Mouse (Mus musculus) spleen, adult 2 months (tissue): ENCODE data around the gene Zbtb25. TPM values are rescaled to one million over a fixed set of nuclear protein-coding genes. Genes with fewer than 3 reads are reported as not detected.
A peak's percentile ranks its signal among the peaks of the same experiment; 100 is the strongest.

Experiments
- DNase-seq, 2 experiments: peaks; one replicate each; pipeline versions ENCODE4 v3.0.0 to v3.0.0-alpha.2; 2012 to 2021; ENCODE audit warnings: low spot score in 2 of 2, low read depth in 1 of 2
- H3K27ac ChIP-seq: fragments of 200-500 bp; 2 replicates; pipeline ENCODE4 v1.5.1; 2012; ENCODE audit warnings: low read length, inconsistent platforms; ENCODE audit not compliant: insufficient read depth
- H3K27me3 ChIP-seq: fragments of 200-500 bp; 2 replicates; pipeline ENCODE4 v1.6.1; 2012; ENCODE audit warnings: mild to moderate bottlenecking, moderate library complexity, low read length, inconsistent platforms; ENCODE audit not compliant: control insufficient read depth, insufficient read depth
- H3K36me3 ChIP-seq: fragments of 200-500 bp; 2 replicates; pipeline ENCODE4 v1.6.1; 2012; ENCODE audit warnings: mild to moderate bottlenecking, low read length, inconsistent platforms; ENCODE audit not compliant: control insufficient read depth, insufficient read depth
- H3K4me1 ChIP-seq: fragments of 200-500 bp; 2 replicates; pipeline ENCODE4 v1.6.1; 2011; ENCODE audit warnings: inconsistent platforms; ENCODE audit not compliant: control insufficient read depth, insufficient read depth, insufficient read length
- H3K4me3 ChIP-seq: fragments of 200-500 bp; 2 replicates; pipeline ENCODE4 v1.5.1; 2011; ENCODE audit warnings: mild to moderate bottlenecking, inconsistent platforms; ENCODE audit not compliant: insufficient read depth, insufficient read length; ENCODE audit errors: extremely low read depth
- CTCF ChIP-seq: fragments of 200-500 bp; IDR thresholded peaks from 2 replicates; pipeline ENCODE4 v1.5.1; 2011; ENCODE audit warnings: mild to moderate bottlenecking, inconsistent platforms; ENCODE audit not compliant: insufficient read depth, insufficient read length, insufficient replicate concordance; ENCODE audit errors: extremely low read depth
- POLR2A ChIP-seq: fragments of 200-500 bp; IDR thresholded peaks from 2 replicates; pipeline ENCODE4 v1.6.1; 2011; ENCODE audit warnings: low read depth, low read length, inconsistent platforms
- WGBS: fragments of 180-500 bp; shearing (Covaris S2); methylation state at CpG from one replicate; pipeline ENCODE4 v1.1.7; 2018; 5-methylcytosine and 5-hydroxymethylcytosine counted together
- polyA plus RNA-seq: library from polyadenylated mRNA; depleted of rRNA; stranded (reverse); fragments of >200 nt; gene quantifications from 2 replicates; pipeline ENCODE4 v1.2.3, GENCODE M21; 2012; rRNA removed

The Zbtb25 gene
- polyA plus RNA-seq: 6.9 and 7.5 TPM in 2 replicates

GRCm38 (mm10) chr12:76369206-76369977 lies at the start of gene Zbtb25:
Gene Zbtb25 (minus strand): TSS chr12:76369602.
- H3K27ac ChIP-seq: peak within 1 kb of the TSS; percentile 100
- WGBS: 1% methylated on average over 96 of the region's 96 CpGs
- H3K4me3 ChIP-seq: peak within 1 kb of the TSS; percentile 100
- no peaks in the 10 kb centered on the region for H3K27me3 ChIP-seq
- TF ChIP-seq CTCF (no peak), POLR2A (peak; percentile 56)
- peaks cover 22% of the 10 kb centered on the region; the same call in 1 of the 2 replicates for H3K4me1 ChIP-seq
- no peaks in the 10 kb centered on the region for H3K36me3 ChIP-seq
- peak in 1 of 2 experiments; percentile 77 for DNase-seq

DNA sequence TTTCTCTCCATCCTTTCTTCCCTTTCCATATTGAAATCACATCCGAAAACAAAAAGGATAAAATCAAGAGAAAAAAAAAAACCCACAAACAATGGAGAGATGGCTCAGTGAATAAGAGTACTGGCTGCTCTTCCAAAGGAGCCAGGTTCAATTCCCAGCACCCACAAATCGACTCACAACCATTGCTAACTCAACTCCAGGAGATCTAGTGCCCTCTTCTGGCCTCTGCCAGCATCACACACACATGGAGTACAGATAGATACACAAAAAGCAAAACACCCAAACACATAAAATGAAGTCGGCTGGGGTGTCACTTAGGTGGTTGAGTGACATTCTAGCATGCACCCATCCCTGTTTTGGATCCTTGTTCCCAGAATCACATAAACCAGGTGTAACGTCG lies 48.9 kb upstream of the Zbtb25 start:
- Histone ChIP-seq H3K4me3 (no peak overlapping the region), H3K27me3 (peaks cover 3% of the 10 kb centered on the region; the same call in 1 of the 2 replicates), H3K4me1 (no peaks in the 10 kb centered on the region), H3K27ac (no peak overlapping the region), H3K36me3 (no peaks in the 10 kb centered on the region)
- DNase-seq: no peak
- 90% methylated on average over 5 of the region's 5 CpGs for WGBS
- TF ChIP-seq POLR2A (no peak), CTCF (no peak)

- DNase-seq: no peak
- no peaks in the 10 kb centered on the region for H3K36me3 ChIP-seq
- TF ChIP-seq POLR2A (no peak), CTCF (no peak)
- 28% methylated on average over 37 of the region's 37 CpGs for WGBS
- no peaks in the 10 kb centered on the region for H3K4me1 ChIP-seq
- peak within 1 kb of the TSS; percentile 9; the same call in 1 of the 2 replicates for H3K4me3 ChIP-seq
- peaks cover 3% of the 10 kb centered on the region; the same call in 1 of the 2 replicates for H3K27me3 ChIP-seq
- no peak within 1 kb of the TSS for H3K27ac ChIP-seq
Measured at GRCm38 (mm10) chr12:76417433-76417854, 48.0 kb upstream of the Zbtb25 start, which contains the start of gene Ppp1r36. Gene Ppp1r36 (plus strand): TSS chr12:76417538.

GRCm38 (mm10) chr12:76415383-76416010 lies 46.1 kb upstream of the Zbtb25 start:
- 44% methylated on average over 12 of the region's 12 CpGs for WGBS
- TF ChIP-seq CTCF: no peak
- TF ChIP-seq POLR2A: no peak

DNA sequence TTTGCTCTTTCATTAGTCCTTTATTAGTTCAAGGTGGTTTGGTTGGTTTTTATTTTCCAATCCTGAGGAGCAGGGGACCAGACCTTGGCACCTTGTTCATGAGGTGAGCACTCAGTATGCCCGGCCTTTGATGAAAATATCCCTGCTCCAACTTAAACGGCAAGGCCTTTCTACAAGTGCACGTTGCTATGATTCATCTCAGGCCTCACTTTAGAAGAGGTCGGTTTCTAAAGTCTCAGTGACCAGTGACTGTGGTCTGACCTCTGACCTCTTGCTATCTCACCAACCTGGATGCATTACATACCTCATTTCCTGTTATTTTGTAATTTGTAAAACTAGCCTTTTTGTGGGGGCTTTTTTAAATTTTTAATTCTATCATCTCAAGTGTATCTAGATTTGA lies 39.8 kb upstream of the Zbtb25 start:
- 80% methylated on average over 4 of the region's 4 CpGs for WGBS
- no peak for DNase-seq
- Histone ChIP-seq H3K27ac (no peak overlapping the region), H3K36me3 (no peaks in the 10 kb centered on the region), H3K4me3 (no peak overlapping the region), H3K27me3 (peaks cover 11% of the 10 kb centered on the region), H3K4me1 (peaks cover 9% of the 10 kb centered on the region)
- TF ChIP-seq POLR2A (no peak), CTCF (no peak)

More at GRCm38 (mm10) chr12:76415383-76416010, 46.1 kb upstream of the Zbtb25 start:
- Histone ChIP-seq H3K36me3 (no peaks in the 10 kb centered on the region), H3K4me1 (no peaks in the 10 kb centered on the region), H3K27ac (no peak overlapping the region), H3K27me3 (peaks cover 3% of the 10 kb centered on the region; the same call in 1 of the 2 replicates), H3K4me3 (no peak overlapping the region)
- peak in 1 of 2 experiments; percentile 43 for DNase-seq

- Histone ChIP-seq H3K4me3 (no peak overlapping the region), H3K36me3 (no peaks in the 10 kb centered on the region), H3K27ac (no peak overlapping the region), H3K4me1 (peaks cover 11% of the 10 kb centered on the region), H3K27me3 (peaks cover 11% of the 10 kb centered on the region)
- no peak for TF ChIP-seq POLR2A
- no peak for TF ChIP-seq CTCF
- no peak for DNase-seq
- WGBS: 81% methylated on average over 1 of the region's 1 CpGs
Measured at GRCm38 (mm10) chr12:76407184-76407583, 37.8 kb upstream of the Zbtb25 start.

DNA sequence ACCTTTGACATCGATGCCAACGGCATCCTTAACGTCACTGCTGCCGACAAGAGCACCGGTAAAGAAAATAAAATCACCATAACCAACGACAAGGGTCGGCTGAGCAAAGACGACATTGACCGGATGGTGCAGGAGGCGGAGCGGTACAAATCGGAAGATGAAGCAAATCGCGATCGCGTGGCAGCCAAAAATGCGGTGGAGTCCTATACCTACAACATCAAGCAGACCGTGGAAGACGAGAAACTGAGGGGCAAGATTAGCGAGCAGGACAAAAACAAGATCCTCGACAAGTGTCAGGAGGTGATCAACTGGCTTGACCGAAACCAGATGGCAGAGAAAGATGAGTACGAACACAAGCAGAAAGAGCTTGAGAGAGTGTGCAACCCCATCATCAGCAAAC lies 36.6 kb upstream of the Zbtb25 start:
- peak in 1 of 2 experiments; percentile 9 for DNase-seq
- WGBS: 6% methylated on average over 23 of the region's 23 CpGs
- TF ChIP-seq CTCF (no peak), POLR2A (no peak)
- Histone ChIP-seq H3K4me3 (peak overlapping the region; percentile 76; the same call in 1 of the 2 replicates), H3K27ac (no peak overlapping the region), H3K27me3 (peaks cover 11% of the 10 kb centered on the region), H3K4me1 (peaks cover 11% of the 10 kb centered on the region), H3K36me3 (no peaks in the 10 kb centered on the region)
